ENCODE assay signal across 20 mouse cellular contexts in genomic region chr16:58516960-58517798, GRCm38 (mm10).
"Had no signal": no experiment of that assay in that cellular context is flagged by ENCODE, and none has a peak within 500 bp of the region (broad histone marks: within the 10 kb centered on the region; RNA-seq: fewer than 3 reads in every experiment).

No protein-coding gene starts in this region.

- H3K9me3 ChIP-seq: lung, embryonic 15.5 days; megakaryocyte, embryonic 14.5 days; midbrain, embryonic 12.5 days; midbrain, embryonic 15.5 days; neural tube, embryonic 13.5 days; neural tube, embryonic 15.5 days had no signal

- H3K4me2 ChIP-seq: lung, embryonic 15.5 days; midbrain, embryonic 12.5 days; midbrain, embryonic 15.5 days; neural tube, embryonic 13.5 days; neural tube, embryonic 15.5 days had no signal

- H3K27me3 ChIP-seq: lung, embryonic 15.5 days; megakaryocyte, embryonic 14.5 days; midbrain, embryonic 15.5 days had no signal

- ATAC-seq: lung, postnatal 0 days; midbrain, embryonic 15.5 days had no signal

- H3K27ac ChIP-seq: lung, embryonic 15.5 days; macrophage; midbrain, embryonic 12.5 days; midbrain, embryonic 15.5 days; neural tube, embryonic 13.5 days; neural tube, embryonic 15.5 days had no signal

- H3K4me3 ChIP-seq: lung, embryonic 15.5 days; megakaryocyte, embryonic 14.5 days; midbrain, embryonic 12.5 days; midbrain, embryonic 15.5 days; neural tube, embryonic 13.5 days; neural tube, embryonic 15.5 days had no signal

- H3K36me3 ChIP-seq: lung, embryonic 15.5 days; midbrain, embryonic 12.5 days; midbrain, embryonic 15.5 days; neural tube, embryonic 13.5 days; neural tube, embryonic 15.5 days had no signal

- H3K9ac ChIP-seq: liver, embryonic 14.5 days; lung, embryonic 15.5 days; midbrain, embryonic 12.5 days; midbrain, embryonic 15.5 days; neural tube, embryonic 13.5 days; neural tube, embryonic 15.5 days had no signal

- DNase-seq: lung, adult 2 months; lung, postnatal 14 days; lung, postnatal 36 days; retina, postnatal 1 day; right cerebral cortex, adult 18-20 months; right cerebral cortex, postnatal 25 days; right cerebral cortex, postnatal 4 days; spleen, adult 18-20 months; thymus, adult 18-20 months; thymus, postnatal 14 days; thymus, postnatal 36 days had no signal
